Mouse (Mus musculus) effector memory CD4-positive, alpha-beta T cell, adult 5 months (primary cell): ENCODE measurements around the gene Eif4ebp2. TPM values are rescaled to one million over a fixed set of nuclear protein-coding genes. Genes with fewer than 3 reads are reported as not detected.

Source experiments
- polyA plus RNA-seq: library from polyadenylated mRNA; unstranded; fragments of 100-300 nt; shearing (Covaris generic); gene quantifications from one replicate; pipeline ENCODE4 v1.2.1, GENCODE M21; 2017

Gene Eif4ebp2
- 14.4 TPM for polyA plus RNA-seq

DNA sequence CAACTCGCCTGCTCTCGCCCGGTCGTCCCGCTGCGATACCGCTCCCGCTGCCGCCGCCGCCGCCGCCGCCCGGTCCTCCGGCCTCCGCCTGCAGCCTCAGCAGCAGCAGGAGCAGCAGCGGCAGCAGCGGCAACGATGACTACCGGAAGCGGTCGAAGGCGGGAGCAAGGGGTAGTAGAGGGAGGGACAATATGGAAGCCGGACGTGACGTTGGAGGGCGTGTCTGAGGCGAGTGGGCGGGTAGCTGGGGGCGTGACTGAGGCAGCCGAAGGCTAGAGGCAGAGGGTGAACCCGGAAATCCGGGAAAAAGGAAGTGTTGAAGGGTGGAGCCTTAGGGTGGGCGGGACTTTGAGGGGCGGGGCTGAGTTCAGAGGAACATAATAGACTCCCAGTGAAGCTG, at the start of gene Eif4ebp2:
TSS of gene Eif4ebp2 (minus strand) at position 17 of the 400 bp plus-strand sequence.

DNA sequence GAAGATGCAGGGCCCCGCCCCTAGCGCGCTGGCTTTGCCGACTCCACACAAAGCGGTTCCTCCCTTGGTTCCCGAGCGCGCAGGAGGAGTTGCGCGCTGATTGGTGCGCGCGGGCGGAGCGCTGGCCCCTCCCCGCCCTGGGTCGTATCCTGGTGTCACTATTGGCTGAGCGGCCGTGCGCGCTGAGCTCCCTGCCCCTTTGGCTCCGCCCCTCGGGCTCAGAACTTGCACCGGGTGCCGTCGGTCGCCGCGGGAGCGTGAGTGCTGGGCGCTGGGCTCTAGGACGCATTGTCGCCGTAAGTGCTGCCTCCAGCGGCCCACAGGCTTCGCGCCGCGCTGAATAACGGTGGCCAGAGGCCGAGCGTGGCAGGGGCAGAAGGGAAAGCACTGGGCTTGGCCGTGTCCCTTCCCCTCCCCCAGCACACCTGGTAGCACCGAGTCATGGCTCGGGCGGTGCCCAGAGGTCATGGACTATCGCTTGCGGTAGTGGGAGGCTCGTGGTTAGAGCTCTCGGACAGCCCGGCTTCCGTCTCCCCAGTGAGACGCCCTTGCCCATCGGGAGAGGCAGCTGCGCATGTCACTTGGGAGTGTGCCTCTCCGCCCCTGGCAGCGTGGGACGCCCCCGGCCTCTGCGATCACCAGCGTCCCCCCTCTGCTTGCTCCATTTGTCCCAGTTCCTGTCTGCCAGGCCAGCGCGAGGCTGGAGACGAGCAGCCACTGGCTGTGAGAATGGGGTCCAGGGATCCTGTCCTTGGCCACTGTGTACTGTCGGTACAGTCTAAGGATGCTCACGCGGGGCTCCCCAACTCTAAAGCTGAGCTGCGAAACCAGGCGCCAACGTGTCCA, 23.4 kb upstream of the Eif4ebp2 start, which contains the start of gene Lrrc20:
TSS of gene Lrrc20 (plus strand) at position 208 of the 846 bp plus-strand sequence.

GRCm38 (mm10) chr10:61417672-61418071, 34.8 kb downstream of the Eif4ebp2 start, which contains the start of gene Nodal:
TSS of gene Nodal (plus strand) at chr10:61417972.

DNA sequence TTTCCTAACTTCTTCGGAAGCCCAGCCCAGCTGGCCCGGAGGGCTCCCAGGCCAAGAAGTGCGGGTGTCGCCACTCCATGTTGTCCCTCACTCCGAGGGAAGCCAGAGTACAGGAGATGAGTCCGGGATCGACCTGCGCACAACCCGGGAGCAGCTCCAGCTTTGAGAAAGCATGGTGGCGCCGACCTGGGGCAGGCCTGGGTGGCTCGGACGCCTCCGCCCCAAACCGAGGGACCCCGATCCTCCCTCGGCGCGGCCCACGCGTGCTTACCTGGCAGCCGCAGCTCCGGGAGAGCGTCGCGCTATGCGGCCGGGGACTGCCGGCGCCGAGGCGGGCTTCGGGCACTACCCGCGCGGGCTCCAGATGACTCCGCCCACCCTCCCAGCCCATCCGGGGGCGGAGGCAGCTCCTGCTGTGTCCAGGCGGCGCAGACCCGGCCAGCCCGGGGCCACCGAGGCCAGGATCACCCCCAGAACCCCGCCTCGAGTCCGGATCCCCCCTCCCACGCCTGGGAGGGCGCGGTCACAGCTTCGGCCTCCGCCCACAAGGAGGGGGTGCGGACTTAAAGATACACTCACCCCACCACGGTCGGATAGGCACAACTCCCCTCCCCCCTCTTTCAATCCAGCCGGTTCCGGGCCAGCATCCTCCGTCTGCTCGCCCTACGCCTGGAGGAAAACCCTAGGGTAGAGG, 69.3 kb downstream of the Eif4ebp2 start, which contains the start of gene Pald1:
TSS of gene Pald1 (minus strand) at position 510 of the 694 bp plus-strand sequence.

Other genes starting within 250 kb of the Eif4ebp2 start
- not detected for gene Adamts14, start 179.2 kb downstream of the Eif4ebp2 start, polyA plus RNA-seq
- 24.1 TPM for gene Prf1, start 154.8 kb downstream of the Eif4ebp2 start, polyA plus RNA-seq
- gene Pald1, start 69.1 kb downstream of the Eif4ebp2 start, polyA plus RNA-seq = 0.20 TPM
- not detected for gene Nodal, start 34.7 kb downstream of the Eif4ebp2 start, polyA plus RNA-seq
- 4.5 TPM for gene Lrrc20, start 23.1 kb upstream of the Eif4ebp2 start, polyA plus RNA-seq
- not detected for gene Npffr1, start 142.8 kb upstream of the Eif4ebp2 start, polyA plus RNA-seq
- 39.4 TPM for gene Ppa1, start 195.9 kb upstream of the Eif4ebp2 start, polyA plus RNA-seq
- 301 TPM for gene Sar1a, start 227.6 kb upstream of the Eif4ebp2 start, polyA plus RNA-seq
- 23.8 TPM for gene Tysnd1, start 242.9 kb upstream of the Eif4ebp2 start, polyA plus RNA-seq